Mouse (Mus musculus) monocyte, adult 2 months (primary cell): ENCODE results near the gene Dnajc2.
"Not testable (repeated sequence)": the region's sequence is repeated elsewhere in the genome, so short reads cannot be mapped to it uniquely, and the experiment has no call there.

Experiments used
- DNase-seq, 2 experiments: peaks; one replicate each; pipeline ENCODE4 v3.0.0; 2022; ENCODE audit warnings: low spot score in 2 of 2, low read depth in 1 of 2

Dnajc2 gene

DNA sequence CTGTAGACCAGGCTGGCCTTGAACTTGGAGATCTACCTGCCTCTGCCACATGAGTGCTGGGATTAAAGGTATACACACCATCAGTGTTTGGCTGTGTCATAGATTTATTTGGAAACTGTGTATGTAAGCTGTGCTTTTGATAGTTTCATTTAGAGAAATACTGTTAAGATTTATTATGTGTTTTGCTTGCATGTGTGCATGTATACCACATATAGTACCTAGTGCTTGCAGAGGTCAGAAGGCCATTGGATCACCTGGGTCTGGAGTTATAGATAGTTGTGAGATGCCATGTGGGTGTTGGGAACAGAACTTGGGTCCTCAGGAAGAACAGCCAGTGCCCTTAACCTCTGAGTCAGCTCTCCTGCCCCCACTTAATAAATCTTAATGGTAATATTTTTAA, 40.4 kb downstream of the Dnajc2 start:
- no peak for DNase-seq

GRCm38 (mm10) chr5:21743606-21744005, 41.4 kb downstream of the Dnajc2 start:
- no peak for DNase-seq

GRCm38 (mm10) chr5:21739881-21740280, 45.2 kb downstream of the Dnajc2 start:
- no peak for DNase-seq

DNA sequence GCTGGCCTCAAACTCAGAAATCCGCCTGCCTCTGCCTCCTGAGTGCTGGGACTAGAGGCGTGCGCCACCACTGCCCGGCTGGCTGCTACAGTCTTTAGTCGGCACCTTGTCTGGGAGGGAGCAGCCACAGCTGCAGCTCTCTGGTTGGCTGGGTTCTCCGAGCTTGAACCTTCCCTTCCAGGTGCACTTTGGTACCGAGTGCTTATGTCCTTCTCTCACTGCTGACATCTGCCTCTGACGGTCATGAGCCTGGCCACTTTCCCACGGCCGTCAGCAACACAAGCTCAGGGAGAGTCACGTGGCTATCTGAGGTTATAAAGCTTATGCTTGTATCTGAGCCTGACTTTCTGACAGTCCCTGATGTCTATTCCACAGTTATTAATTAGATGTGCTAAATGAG, 45.9 kb downstream of the Dnajc2 start:
- DNase-seq: no peak

DNA sequence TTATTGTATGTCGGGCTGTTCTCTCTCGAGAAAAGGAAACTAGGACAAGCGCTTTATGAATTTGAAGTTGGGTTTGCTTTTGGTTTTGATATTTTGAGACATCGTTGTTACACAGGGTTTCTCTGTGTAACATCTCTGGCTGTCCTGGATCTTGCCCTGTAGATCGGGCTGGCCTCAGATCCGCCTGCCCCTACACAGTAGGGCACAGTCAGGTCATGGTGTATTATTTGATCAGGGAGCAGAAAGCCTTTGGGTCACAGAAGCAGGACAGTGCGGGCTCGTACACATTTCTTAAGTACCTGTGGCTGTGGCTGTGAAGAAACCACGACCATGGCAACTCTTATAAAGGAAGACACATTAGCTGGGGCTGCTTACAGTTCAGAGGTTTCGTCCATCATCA, 47.4 kb downstream of the Dnajc2 start:
- no peak for DNase-seq

- peak; percentile 54 to 78 for DNase-seq
Observed at GRCm38 (mm10) chr5:21736956-21737585, 48.0 kb downstream of the Dnajc2 start, which contains the start of gene Pmpcb. Pmpcb (plus strand) TSS chr5:21737141.

- no peak for DNase-seq
Observed at GRCm38 (mm10) chr5:21736046-21736445, 49.0 kb downstream of the Dnajc2 start.

DNA sequence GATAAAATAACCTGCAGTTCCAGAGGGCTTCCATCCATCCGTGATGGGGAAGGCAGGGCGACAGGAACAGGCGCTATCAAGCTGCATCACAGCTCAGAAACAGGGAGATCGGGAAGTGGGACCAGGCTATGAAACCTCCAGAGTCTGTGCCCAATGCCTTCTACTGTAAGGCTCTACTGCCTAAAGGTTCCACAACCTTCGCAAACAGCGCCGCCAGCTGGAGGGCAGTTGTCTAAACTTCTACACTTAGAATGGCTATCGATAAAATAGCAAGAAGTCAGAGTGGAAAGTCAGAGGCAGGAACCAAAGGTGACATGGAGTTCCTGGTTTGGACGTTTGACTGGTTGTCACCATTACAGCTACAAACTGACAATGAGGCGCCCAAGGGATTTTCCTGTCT, 49.5 kb downstream of the Dnajc2 start:
- peak; percentile 32 to 62 for DNase-seq

DNA sequence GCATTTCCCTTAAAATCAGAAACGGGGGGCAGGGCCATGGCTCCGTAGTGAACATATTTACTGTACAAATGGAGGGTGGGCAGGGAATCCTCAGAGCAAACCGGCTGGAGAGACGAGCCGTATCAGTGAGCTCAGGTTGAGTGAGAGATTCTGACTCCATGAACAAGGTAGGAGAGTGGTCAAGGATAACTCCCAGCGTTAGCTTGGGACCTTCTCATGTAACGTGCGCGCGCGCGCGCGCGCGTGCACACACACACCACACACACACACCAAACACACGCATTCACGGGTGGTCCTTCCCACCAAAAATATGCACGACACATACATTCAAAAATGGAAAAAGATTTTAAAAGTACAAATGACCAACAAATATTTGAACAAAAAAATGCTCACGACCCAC, 50.0 kb downstream of the Dnajc2 start:
- DNase-seq: no peak

DNA sequence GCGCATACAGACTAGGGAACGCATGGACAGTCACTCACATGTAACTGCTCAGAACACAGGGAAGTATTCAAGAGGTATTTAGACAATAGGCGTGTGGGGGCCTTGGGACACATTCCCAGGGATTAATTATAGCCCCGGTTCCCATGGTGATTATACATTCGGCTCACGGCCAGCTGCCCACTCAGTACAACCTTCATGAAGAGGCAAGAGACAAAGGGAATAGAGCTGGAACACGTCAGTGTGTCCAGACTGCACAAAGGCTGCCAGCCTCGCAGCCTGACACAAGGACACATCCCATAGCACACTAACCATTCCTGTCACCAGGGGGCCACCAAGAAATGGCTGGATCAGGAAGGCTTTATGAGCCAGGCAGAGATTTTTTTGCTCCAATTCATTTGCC, 52.1 kb downstream of the Dnajc2 start:
- DNase-seq: no peak

DNA sequence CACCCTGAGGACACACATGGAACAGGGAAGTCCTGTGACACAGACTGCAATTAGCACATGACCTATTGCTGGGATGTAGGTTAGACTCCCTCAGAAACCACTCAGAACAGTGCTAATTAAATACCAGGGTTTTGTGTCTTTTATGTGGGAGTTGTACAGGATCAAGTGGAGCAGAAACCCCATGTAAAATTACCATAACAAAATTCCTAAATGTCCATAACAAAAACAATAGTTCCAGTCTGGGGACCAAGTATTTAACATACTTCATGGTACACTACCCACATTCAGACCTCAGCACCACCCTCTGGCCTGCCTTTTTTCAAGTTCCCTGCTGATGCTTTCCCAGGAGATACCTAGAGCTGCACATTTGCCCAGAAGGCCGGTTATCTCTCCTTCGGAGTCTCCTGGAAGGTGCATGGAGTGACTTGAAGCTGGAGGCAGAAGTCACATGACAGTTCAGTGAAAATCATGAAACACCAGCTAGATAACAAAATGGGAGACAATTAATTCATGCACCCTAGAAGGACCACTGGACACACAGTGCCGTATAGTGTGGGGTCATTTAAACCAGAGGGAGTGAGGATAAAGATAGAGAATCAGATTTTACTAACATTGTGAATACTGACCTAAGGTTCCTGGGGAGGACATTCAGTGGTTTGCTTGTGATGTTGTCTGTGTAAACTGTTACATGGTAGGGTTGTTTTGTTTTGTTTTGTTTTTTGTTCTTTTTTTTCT, 52.7 kb downstream of the Dnajc2 start:
- no peak for DNase-seq

DNA sequence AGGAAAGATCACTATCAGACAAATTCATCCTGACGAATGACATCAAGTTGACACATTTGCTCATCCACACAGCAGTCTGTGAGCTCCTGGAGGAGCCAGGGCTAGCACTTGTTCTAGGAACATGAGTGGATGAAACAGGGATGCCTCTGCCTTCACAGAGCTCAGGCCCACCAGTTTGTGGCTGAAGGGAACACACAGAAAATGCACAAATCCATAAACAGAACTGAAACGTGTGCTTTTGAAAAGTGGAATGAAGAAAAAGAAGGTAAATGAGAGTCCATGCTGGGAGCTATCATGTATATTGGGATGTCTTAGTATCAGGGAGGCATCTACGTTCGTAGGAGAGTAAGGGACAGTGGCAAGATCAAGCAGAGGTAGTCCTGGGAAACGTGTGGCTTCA, 55.9 kb downstream of the Dnajc2 start:
- no peak for DNase-seq

- DNase-seq: no peak
Observed at GRCm38 (mm10) chr5:21724872-21725271, 60.2 kb downstream of the Dnajc2 start.

DNA sequence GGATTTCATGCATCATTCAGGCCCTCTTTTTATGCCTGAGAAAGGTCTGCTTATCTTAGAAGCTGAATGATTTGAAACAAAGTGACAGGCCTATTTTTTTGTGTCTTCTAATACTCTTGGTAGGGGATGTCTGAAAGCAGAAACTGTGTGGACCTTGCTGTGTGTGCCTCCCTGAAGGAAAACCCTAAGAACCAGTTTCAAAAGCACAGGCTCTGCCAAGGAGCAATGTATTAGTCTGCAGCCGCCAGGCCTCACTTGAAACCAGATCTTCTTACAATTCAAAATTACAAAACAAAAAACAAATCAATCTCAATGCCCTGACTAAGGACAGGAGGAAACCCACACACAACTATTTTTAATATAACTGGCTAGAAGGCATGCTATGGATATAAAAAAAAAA, 60.6 kb downstream of the Dnajc2 start:
- DNase-seq: no peak

- DNase-seq: no peak
Observed at GRCm38 (mm10) chr5:21719209-21719608, 65.8 kb downstream of the Dnajc2 start.

- no peak for DNase-seq
Observed at GRCm38 (mm10) chr5:21718546-21718945, 66.5 kb downstream of the Dnajc2 start.

DNA sequence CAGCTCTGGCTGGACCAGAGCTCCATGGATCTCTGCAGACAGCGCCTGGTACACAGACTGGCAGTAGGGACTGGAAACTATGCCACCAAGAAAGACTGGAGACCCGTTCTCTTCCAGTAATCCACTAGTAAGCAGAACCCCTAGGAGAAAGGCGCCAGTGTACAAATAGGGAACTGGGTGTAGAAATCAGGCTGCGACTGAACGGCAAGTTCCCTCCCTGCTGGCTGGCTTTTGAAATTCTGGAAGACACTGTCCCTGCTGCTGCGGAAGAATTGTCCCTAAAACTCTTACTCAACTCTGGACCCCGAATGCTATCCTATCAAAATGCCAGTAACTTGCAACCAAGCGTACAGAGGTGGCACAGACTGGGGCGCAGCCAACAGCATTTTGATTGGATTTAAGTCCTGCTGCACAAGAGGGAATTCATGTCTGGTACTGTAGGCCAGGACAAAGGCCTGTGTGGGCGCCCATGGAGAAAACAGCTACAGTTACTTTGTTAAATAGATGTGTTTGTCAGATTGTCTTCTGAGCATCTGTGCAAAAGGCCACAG, 67.8 kb downstream of the Dnajc2 start:
- no peak for DNase-seq

GRCm38 (mm10) chr5:21714447-21714846, 70.6 kb downstream of the Dnajc2 start:
- DNase-seq: no peak

DNA sequence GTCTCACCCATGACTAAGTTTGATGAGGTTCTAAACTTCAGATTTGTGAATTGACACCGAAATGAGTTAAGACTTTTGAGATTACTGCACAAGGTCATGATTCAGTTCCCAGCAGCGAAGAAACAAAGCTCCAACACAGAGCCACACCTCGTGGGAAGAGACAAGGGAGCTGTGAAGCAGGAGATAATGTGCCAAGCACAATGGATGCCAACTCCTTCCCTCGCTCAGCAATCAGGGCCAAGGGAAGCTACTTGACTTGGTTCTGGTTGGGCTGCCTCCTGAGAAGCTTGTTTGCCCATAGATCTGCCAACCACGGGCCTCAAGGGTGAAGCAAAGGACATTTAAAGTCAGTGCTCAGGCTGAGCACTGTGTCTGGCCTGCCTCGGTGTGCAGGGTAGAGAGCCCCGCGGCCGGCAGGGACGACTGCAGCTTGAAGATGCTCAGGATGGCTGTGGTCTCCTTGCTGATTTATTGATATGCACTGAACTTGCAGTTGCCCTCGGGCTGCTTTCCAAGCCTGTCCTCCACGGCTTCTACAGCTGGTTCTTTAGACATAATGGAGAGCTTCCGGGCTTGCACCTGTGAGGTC, 72.8 kb downstream of the Dnajc2 start:
- DNase-seq: no peak

DNA sequence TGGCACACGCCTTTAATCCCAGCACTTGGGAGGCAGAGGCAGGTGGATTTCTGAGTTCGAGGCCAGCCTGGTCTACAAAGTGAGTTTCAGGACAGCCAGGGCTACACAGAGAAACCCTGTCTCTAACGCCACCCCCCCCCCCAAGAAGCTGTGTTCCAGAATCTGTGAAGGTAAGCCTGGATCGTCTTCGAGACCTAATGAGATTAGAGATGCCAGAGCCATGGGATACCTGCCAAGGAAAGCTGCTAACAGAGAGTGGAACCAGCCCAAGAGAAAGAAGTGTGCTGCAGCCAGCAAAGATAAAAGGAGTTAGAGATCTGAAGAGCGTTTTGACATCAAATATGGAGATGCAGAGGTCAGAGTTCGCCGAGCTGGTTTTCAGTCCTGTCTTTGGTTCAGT, 77.0 kb downstream of the Dnajc2 start:
- not testable (repeated sequence) for DNase-seq
